Mouse (Mus musculus): ENCODE measurements at regions not wholly inside any gene's neighbourhood (a gene's known extent, or its start where the extent isn't known, plus 50 kb on each side); places are given as distances from the start of the nearest gene placed in this dataset.

DNA sequence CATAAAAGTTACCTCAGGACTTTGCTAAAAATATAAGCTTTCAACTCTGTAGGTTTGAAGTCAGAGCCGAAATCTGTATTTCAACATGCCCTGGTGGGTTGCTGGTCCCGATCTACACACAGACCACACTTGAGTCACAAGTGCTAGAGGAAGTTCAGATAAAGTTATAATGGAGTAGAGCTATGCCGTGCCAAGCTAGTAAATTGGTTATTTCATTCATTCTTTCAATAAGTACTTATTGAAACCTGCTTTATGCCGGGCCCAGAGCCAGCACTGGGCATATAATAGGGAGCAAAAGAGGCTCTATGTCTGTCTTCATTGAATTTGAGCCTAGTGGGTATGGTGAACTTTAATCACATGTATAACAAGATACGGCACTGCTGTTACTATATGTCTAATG lies 127.6 kb upstream of the Adamts9 start:
- H3K4me3 ChIP-seq (ENCODE audit: control insufficient read depth in 1 of 2, insufficient read depth in 1 of 2, low read depth in 2 of 2, low read length in 2 of 2): no peak overlapping the region
- no peak for DNase-seq (ENCODE audit: low read depth, low spot score)
- H3K36me3 ChIP-seq (ENCODE audit: control insufficient read depth in 1 of 2, insufficient read depth in 2 of 2, low read length in 2 of 2): no peaks in the 10 kb centered on the region
- H3K27me3 ChIP-seq (ENCODE audit: control insufficient read depth in 1 of 2, insufficient read depth in 2 of 2, low read length in 2 of 2): no peaks in the 10 kb centered on the region
- H3K9ac ChIP-seq (ENCODE audit: control insufficient read depth, low read depth, low read length, poor library complexity, severe bottlenecking): no peak overlapping the region
- no peak for TF ChIP-seq CTCF (IDR thresholded peaks at IDR 0.05 in 2 of 3, conservative IDR thresholded peaks at IDR 0.05 in 1 of 3; ENCODE audit: control insufficient read depth in 1 of 3, insufficient read depth in 1 of 3, low read depth in 2 of 3, low read length in 3 of 3, poor library complexity in 1 of 3, severe bottlenecking in 1 of 3)
- no peak for TF ChIP-seq UBTF (IDR thresholded peaks at IDR 0.05; ENCODE audit: borderline replicate concordance, insufficient read depth, low read depth, low read length)
- no peak for TF ChIP-seq CHD1 (IDR thresholded peaks at IDR 0.05; ENCODE audit: low read depth, low read length)
- TF ChIP-seq MXI1 (IDR thresholded peaks at IDR 0.05; ENCODE audit: low read depth, low read length): no peak
- no peaks in the 10 kb centered on the region for H3K79me2 ChIP-seq (ENCODE audit: control insufficient read depth, insufficient read depth, low read length, poor library complexity)
- H3K9me3 ChIP-seq (replicated peaks; ENCODE audit: insufficient read depth, low read length): no peaks in the 10 kb centered on the region
- no peaks in the 10 kb centered on the region for H3K4me1 ChIP-seq (ENCODE audit: control insufficient read depth in 1 of 2, insufficient read depth in 2 of 2, low read length in 2 of 2)
- no peak overlapping the region for H3K27ac ChIP-seq (ENCODE audit: control insufficient read depth, low read depth, low read length)

DNA sequence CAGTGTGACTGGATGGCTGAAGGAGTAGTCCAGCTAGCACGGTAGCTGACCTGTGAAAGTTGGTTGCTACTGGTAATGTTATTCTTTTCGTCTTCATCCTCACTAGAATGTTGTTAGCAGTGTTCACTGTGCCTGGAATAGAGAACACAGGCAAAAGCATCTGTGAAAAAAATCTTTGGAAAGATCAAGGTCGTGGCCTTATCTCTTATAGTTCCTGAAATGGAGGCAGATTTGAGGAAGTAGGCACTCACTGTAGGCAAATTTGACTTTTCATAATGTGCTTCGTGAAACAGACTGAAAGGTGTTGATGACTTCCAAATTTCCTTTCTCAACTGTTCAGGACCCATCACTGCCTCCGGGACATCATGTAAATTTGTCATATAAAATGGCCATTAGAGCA lies 124.5 kb upstream of the Adamts9 start:
- TF ChIP-seq TBP (IDR thresholded peaks at IDR 0.05; ENCODE audit: low read depth, low read length) (no peak), NRF1 (IDR thresholded peaks at IDR 0.05; ENCODE audit: insufficient read depth, low read depth, low read length, poor library complexity, severe bottlenecking) (no peak), NELFE (IDR thresholded peaks at IDR 0.05; ENCODE audit: low read depth, low read length) (no peak), JUND (IDR thresholded peaks at IDR 0.05; ENCODE audit: low read depth, low read length) (no peak), SMC3 (IDR thresholded peaks at IDR 0.05; ENCODE audit: low read depth, low read length) (no peak), TAL1 (IDR thresholded peaks at IDR 0.05; ENCODE audit: low read length) (no peak), USF2 (IDR thresholded peaks at IDR 0.05; ENCODE audit: borderline replicate concordance in 1 of 2, insufficient read depth in 1 of 2, low read depth in 1 of 2, low read length in 2 of 2) (no peak), ZMIZ1 (IDR thresholded peaks at IDR 0.05; ENCODE audit: low read depth, low read length) (no peak), UBTF (IDR thresholded peaks at IDR 0.05; ENCODE audit: borderline replicate concordance, insufficient read depth, low read depth, low read length) (no peak), E2F4 (IDR thresholded peaks at IDR 0.05; ENCODE audit: borderline replicate concordance, low read depth, low read length) (no peak), MYC (IDR thresholded peaks at IDR 0.05; ENCODE audit: low read depth, low read length) (no peak), KAT2A (conservative IDR thresholded peaks at IDR 0.05; ENCODE audit: low read depth, low read length) (no peak), HCFC1 (IDR thresholded peaks at IDR 0.05; ENCODE audit: low read depth, low read length) (no peak), MAX (IDR thresholded peaks at IDR 0.05; ENCODE audit: low read length) (no peak)
- Histone ChIP-seq H3K9ac (ENCODE audit: control insufficient read depth, low read depth, low read length, poor library complexity, severe bottlenecking) (no peak overlapping the region), H3K4me3 (ENCODE audit: control insufficient read depth in 1 of 2, insufficient read depth in 1 of 2, low read depth in 2 of 2, low read length in 2 of 2) (no peak overlapping the region), H3K9me3 (replicated peaks; ENCODE audit: insufficient read depth, low read length) (no peaks in the 10 kb centered on the region; the same call in 1 of the 2 replicates), H3K36me3 (ENCODE audit: control insufficient read depth in 1 of 2, insufficient read depth in 2 of 2, low read length in 2 of 2) (no peaks in the 10 kb centered on the region), H3K27me3 (ENCODE audit: control insufficient read depth in 1 of 2, insufficient read depth in 2 of 2, low read length in 2 of 2) (no peaks in the 10 kb centered on the region), H3K79me2 (ENCODE audit: control insufficient read depth, insufficient read depth, low read length, poor library complexity) (no peaks in the 10 kb centered on the region), H3K4me1 (ENCODE audit: control insufficient read depth in 1 of 2, insufficient read depth in 2 of 2, low read length in 2 of 2) (no peaks in the 10 kb centered on the region), H3K27ac (ENCODE audit: control insufficient read depth, low read depth, low read length) (no peak overlapping the region)
- DNase-seq (ENCODE audit: low read depth, low spot score): no peak
